Mouse (Mus musculus) spleen, adult 2 months (tissue): Measurements from ENCODE around the gene Kcnk3. TPM values are rescaled to one million over a fixed set of nuclear protein-coding genes. Genes with fewer than 3 reads are reported as not detected.
A peak's percentile ranks its signal among the peaks of the same experiment; 100 is the strongest.

Experiments
- DNase-seq, 2 experiments: peaks; one replicate each; pipeline versions ENCODE4 v3.0.0 to v3.0.0-alpha.2; 2012 to 2021; ENCODE audit warnings: low spot score in 2 of 2, low read depth in 1 of 2
- H3K27ac ChIP-seq: fragments of 200-500 bp; 2 replicates; pipeline ENCODE4 v1.5.1; 2012; ENCODE audit warnings: low read length, inconsistent platforms; ENCODE audit not compliant: insufficient read depth
- H3K27me3 ChIP-seq: fragments of 200-500 bp; 2 replicates; pipeline ENCODE4 v1.6.1; 2012; ENCODE audit warnings: mild to moderate bottlenecking, moderate library complexity, low read length, inconsistent platforms; ENCODE audit not compliant: control insufficient read depth, insufficient read depth
- H3K36me3 ChIP-seq: fragments of 200-500 bp; 2 replicates; pipeline ENCODE4 v1.6.1; 2012; ENCODE audit warnings: mild to moderate bottlenecking, low read length, inconsistent platforms; ENCODE audit not compliant: control insufficient read depth, insufficient read depth
- H3K4me1 ChIP-seq: fragments of 200-500 bp; 2 replicates; pipeline ENCODE4 v1.6.1; 2011; ENCODE audit warnings: inconsistent platforms; ENCODE audit not compliant: control insufficient read depth, insufficient read depth, insufficient read length
- H3K4me3 ChIP-seq: fragments of 200-500 bp; 2 replicates; pipeline ENCODE4 v1.5.1; 2011; ENCODE audit warnings: mild to moderate bottlenecking, inconsistent platforms; ENCODE audit not compliant: insufficient read depth, insufficient read length; ENCODE audit errors: extremely low read depth
- CTCF ChIP-seq: fragments of 200-500 bp; IDR thresholded peaks from 2 replicates; pipeline ENCODE4 v1.5.1; 2011; ENCODE audit warnings: mild to moderate bottlenecking, inconsistent platforms; ENCODE audit not compliant: insufficient read depth, insufficient read length, insufficient replicate concordance; ENCODE audit errors: extremely low read depth
- POLR2A ChIP-seq: fragments of 200-500 bp; IDR thresholded peaks from 2 replicates; pipeline ENCODE4 v1.6.1; 2011; ENCODE audit warnings: low read depth, low read length, inconsistent platforms
- WGBS: fragments of 180-500 bp; shearing (Covaris S2); methylation state at CpG from one replicate; pipeline ENCODE4 v1.1.7; 2018; 5-methylcytosine and 5-hydroxymethylcytosine counted together
- polyA plus RNA-seq: library from polyadenylated mRNA; depleted of rRNA; stranded (reverse); fragments of >200 nt; gene quantifications from 2 replicates; pipeline ENCODE4 v1.2.3, GENCODE M21; 2012

The Kcnk3 gene
- polyA plus RNA-seq, 1 experiment: 7.9 TPM

GRCm38 (mm10) chr5:30617851-30618250 is 29.9 kb downstream of the Kcnk3 start:
- no peak for DNase-seq

DNA sequence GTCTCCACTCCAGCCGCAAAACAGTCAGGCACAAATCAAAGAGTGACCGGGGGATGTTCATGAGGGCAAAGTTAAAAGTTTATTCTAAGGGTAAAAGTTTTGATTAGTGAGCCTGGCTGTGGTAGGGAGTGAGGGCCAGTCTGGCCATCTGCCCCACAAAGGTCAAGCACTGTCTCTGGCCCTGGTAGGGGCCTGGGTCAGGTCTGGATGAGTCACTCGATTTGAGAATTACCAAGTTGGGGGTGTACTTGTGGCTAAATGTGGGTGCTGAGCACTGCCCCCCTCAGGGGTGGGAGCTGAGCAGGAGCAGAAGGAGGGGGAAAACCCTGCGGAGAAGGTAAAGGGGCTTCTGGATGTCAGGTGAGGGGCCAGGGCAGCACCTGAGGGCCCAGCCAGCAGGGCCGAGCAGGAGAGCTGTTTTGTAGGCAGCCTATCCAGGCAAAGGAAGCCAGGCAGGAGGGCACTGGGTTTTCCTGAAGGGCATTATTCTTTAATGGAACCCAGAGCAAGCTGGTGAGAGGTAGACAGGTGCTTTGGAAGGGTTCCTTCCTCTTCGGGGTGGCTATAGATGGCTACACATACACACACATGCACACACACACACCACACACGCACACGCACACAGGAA is 30.5 kb downstream of the Kcnk3 start:
- 78% methylated on average over 8 of the region's 8 CpGs for WGBS
- DNase-seq: no peak
- Histone ChIP-seq H3K27me3 (0 out of 2 replicates have a peak, but pooled peaks cover 4% of the 10 kb centered on the region), H3K4me3 (no peak overlapping the region), H3K36me3 (no peaks in the 10 kb centered on the region), H3K27ac (no peak overlapping the region), H3K4me1 (peaks cover 10% of the 10 kb centered on the region)
- TF ChIP-seq POLR2A (no peak), CTCF (no peak)

More at GRCm38 (mm10) chr5:30617851-30618250, 29.9 kb downstream of the Kcnk3 start:
- no peak overlapping the region for H3K4me3 ChIP-seq
- H3K27ac ChIP-seq: no peak overlapping the region
- 0 out of 2 replicates have a peak, but pooled peaks cover 4% of the 10 kb centered on the region for H3K27me3 ChIP-seq
- WGBS: 54% methylated on average over 11 of the region's 11 CpGs
- TF ChIP-seq POLR2A (no peak), CTCF (no peak)
- H3K4me1 ChIP-seq: peaks cover 10% of the 10 kb centered on the region
- H3K36me3 ChIP-seq: no peaks in the 10 kb centered on the region

DNA sequence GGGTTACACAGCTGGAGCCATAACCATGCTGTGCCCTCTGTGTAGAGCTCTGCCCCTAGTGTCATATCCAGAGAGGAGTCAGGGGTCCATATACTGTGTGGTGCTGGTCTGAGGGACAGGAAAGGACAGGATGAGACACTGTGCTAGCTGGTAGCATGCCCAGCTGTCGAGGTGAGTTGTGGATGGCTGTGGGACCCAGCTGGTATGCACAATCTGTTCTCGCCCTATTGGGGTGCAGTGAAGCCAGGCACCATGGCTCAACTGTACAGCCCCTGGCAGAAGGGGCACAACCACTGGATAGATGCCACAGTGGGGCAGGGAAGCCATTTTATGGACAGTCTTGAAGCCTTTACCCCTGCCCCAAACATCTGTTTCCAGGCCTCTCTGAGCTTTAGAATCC is 31.2 kb downstream of the Kcnk3 start:
- 69% methylated on average over 2 of the region's 2 CpGs for WGBS
- DNase-seq: no peak
- TF ChIP-seq CTCF (no peak), POLR2A (no peak)
- Histone ChIP-seq H3K36me3 (no peaks in the 10 kb centered on the region), H3K27ac (no peak overlapping the region), H3K27me3 (0 out of 2 replicates have a peak, but pooled peaks cover 4% of the 10 kb centered on the region), H3K4me1 (peaks cover 10% of the 10 kb centered on the region), H3K4me3 (no peak overlapping the region)

DNA sequence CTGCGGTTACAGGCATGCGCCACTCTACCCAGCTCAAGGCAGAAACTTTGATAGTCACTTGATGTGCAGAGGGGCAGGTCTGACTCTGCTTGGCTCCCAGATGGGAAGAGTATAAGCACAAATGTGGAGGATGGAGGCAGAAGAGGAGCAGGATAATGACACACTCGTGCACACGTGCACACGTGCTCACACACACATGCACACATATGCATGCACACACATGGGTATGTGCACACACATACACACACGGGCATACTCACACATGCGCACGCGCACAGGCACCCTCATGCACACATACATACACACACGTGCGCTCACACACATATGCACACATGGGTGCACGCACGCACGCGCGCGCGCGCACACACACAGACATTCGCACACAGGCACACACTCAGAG is 32.6 kb downstream of the Kcnk3 start:
- H3K4me3 ChIP-seq: no peak overlapping the region
- 0 out of 2 replicates have a peak, but pooled peaks cover 4% of the 10 kb centered on the region for H3K27me3 ChIP-seq
- TF ChIP-seq POLR2A (no peak), CTCF (no peak)
- DNase-seq: no peak
- H3K36me3 ChIP-seq: no peaks in the 10 kb centered on the region
- 96% methylated on average over 20 of the region's 20 CpGs for WGBS
- H3K27ac ChIP-seq: no peak overlapping the region
- H3K4me1 ChIP-seq: peaks cover 10% of the 10 kb centered on the region; the same call in 1 of the 2 replicates

- Histone ChIP-seq H3K27ac (no peak overlapping the region), H3K27me3 (0 out of 2 replicates have a peak, but pooled peaks cover 4% of the 10 kb centered on the region), H3K36me3 (no peaks in the 10 kb centered on the region), H3K4me3 (no peak overlapping the region), H3K4me1 (peaks cover 10% of the 10 kb centered on the region; the same call in 1 of the 2 replicates)
- 92% methylated on average over 9 of the region's 9 CpGs for WGBS
- TF ChIP-seq POLR2A (no peak), CTCF (no peak)
- DNase-seq: no peak
Observed at GRCm38 (mm10) chr5:30621211-30621790, 33.3 kb downstream of the Kcnk3 start.

GRCm38 (mm10) chr5:30621844-30622176 is 33.8 kb downstream of the Kcnk3 start:
- Histone ChIP-seq H3K27ac (no peak overlapping the region), H3K27me3 (0 out of 2 replicates have a peak, but pooled peaks cover 4% of the 10 kb centered on the region), H3K36me3 (no peaks in the 10 kb centered on the region), H3K4me1 (peaks cover 10% of the 10 kb centered on the region; the same call in 1 of the 2 replicates), H3K4me3 (no peak overlapping the region)
- 74% methylated on average over 22 of the region's 22 CpGs for WGBS
- TF ChIP-seq POLR2A: no peak
- TF ChIP-seq CTCF: no peak
- no peak for DNase-seq

- H3K4me3 ChIP-seq: peak overlapping the region; percentile 46; the same call in 1 of the 2 replicates
Observed at GRCm38 (mm10) chr5:30622177-30622840, 34.3 kb downstream of the Kcnk3 start.

More at GRCm38 (mm10) chr5:30622177-30622840, 34.3 kb downstream of the Kcnk3 start:
- no peak overlapping the region for H3K27ac ChIP-seq
- 12% methylated on average over 69 of the region's 69 CpGs for WGBS
- H3K36me3 ChIP-seq: no peaks in the 10 kb centered on the region
- peaks cover 10% of the 10 kb centered on the region; the same call in 1 of the 2 replicates for H3K4me1 ChIP-seq
- TF ChIP-seq CTCF (no peak), POLR2A (no peak)
- 0 out of 2 replicates have a peak, but pooled peaks cover 4% of the 10 kb centered on the region for H3K27me3 ChIP-seq
- peak; percentile 9 to 48 for DNase-seq
